Comparison of ENCODE assay signal across 1 mouse cellular context in the genomic region with DNA sequence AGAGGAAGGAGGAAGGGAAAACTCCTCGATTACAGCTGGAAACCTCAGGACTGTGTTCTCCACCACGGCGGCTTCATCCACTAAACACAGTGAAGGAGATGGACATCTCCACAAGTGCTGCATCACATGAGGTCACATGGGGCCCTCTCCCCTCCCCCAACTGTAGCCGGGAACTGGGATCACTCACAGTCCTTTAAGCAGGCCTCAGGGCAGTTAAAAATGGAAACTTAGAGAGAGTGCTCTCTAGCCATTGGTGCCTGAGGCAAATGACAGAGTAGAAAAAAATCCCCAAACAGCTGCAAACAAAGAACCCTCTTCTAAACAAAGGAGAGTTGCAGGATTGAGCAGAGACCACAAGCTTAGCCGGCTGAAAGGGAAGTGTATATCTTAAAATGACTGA.
TF ChIP-seq lines count a peak whose summit lies in the region.

No protein-coding gene starts in this region.

TF ChIP-seq in MEL, 35 proteins besides CTCF, POLR2A, EP300 and RAD21:
- 0 out of 2 replicates have a peak, but pooled peaks have one; percentile 16 for TF ChIP-seq USF1 (IDR thresholded peaks at IDR 0.05; ENCODE audit: low read depth, low read length)
- TF ChIP-seq ZC3H11A (IDR thresholded peaks at IDR 0.05; ENCODE audit: low read depth, low read length): no peak
